Mouse (Mus musculus): Measurements from ENCODE around the gene Kdm5a.

- TF ChIP-seq POLR2A (IDR thresholded peaks at IDR 0.05; ENCODE audit: insufficient read depth, low read depth, low read length) (no peak), CTCF (IDR thresholded peaks at IDR 0.05; ENCODE audit: insufficient read depth, low read depth, low read length) (no peak)
These were observed 109.5 kb downstream of the Kdm5a start for GRCm38 (mm10) chr6:120473427-120473826.

All from olfactory bulb, adult 2 months (tissue).